Mouse (Mus musculus) megakaryocyte, embryonic 14.5 days (primary cell): ENCODE results near the gene L1td1.

Experiments used
- FLI1 ChIP-seq: IDR thresholded peaks from 2 replicates; pipeline ENCODE4 v1.6.1; 2012; ENCODE audit warnings: low read length, inconsistent platforms, mixed read lengths
- GATA1 ChIP-seq: IDR thresholded peaks from 3 replicates; pipeline ENCODE4 v1.6.1; 2012; ENCODE audit warnings: mixed read lengths, low read length, inconsistent platforms, borderline replicate concordance

- TF ChIP-seq GATA1 (no peak), FLI1 (no peak)
Observed at GRCm38 (mm10) chr4:98718547-98718917, 8.0 kb upstream of the L1td1 start.
